Mouse (Mus musculus): ENCODE data around the gene Vmn1r209. TPM values are rescaled to one million over a fixed set of nuclear protein-coding genes. Genes with fewer than 3 reads are reported as not detected.

The Vmn1r209 gene
- 0.10 TPM in 1 of 4 replicates, not detected in the others for total RNA-seq (2023; ENCODE audit: inconsistent age)

GRCm38 (mm10) chr13:22809582-22809981, at the start of gene Vmn1r209:
Gene Vmn1r209, minus strand, starts transcription at chr13:22809682.

GRCm38 (mm10) chr13:22857461-22857860, 48.0 kb upstream of the Vmn1r209 start, which contains the start of gene Vmn1r211:
Gene Vmn1r211, minus strand, starts transcription at chr13:22857561.

GRCm38 (mm10) chr13:22831248-22831647, 21.8 kb upstream of the Vmn1r209 start, which contains the start of gene Vmn1r210:
Gene Vmn1r210, minus strand, starts transcription at chr13:22831348.

GRCm38 (mm10) chr13:22777300-22777699, 32.2 kb downstream of the Vmn1r209 start, which contains the start of gene Vmn1r208:
Gene Vmn1r208, minus strand, starts transcription at chr13:22777400.

Other genes starting within 250 kb of the Vmn1r209 start
- not detected in 4 replicates for gene Vmn1r205, start 216.7 kb downstream of the Vmn1r209 start, total RNA-seq (2023; ENCODE audit: inconsistent age)
- gene Vmn1r206, start 185.4 kb downstream of the Vmn1r209 start, total RNA-seq (2023; ENCODE audit: inconsistent age) = not detected in 4 replicates
- gene Vmn1r207-ps, start 80.1 kb downstream of the Vmn1r209 start, total RNA-seq (2023; ENCODE audit: inconsistent age) = not detected in 4 replicates
- gene Vmn1r208, start 32.3 kb downstream of the Vmn1r209 start, total RNA-seq (2023; ENCODE audit: inconsistent age) = not detected in 4 replicates
- not detected in 4 replicates for gene Vmn1r210, start 21.7 kb upstream of the Vmn1r209 start, total RNA-seq (2023; ENCODE audit: inconsistent age)
- gene Vmn1r211, start 47.9 kb upstream of the Vmn1r209 start, total RNA-seq (2023; ENCODE audit: inconsistent age) = not detected in 4 replicates
- not detected in 4 replicates for gene Vmn1r212, start 74.5 kb upstream of the Vmn1r209 start, total RNA-seq (2023; ENCODE audit: inconsistent age)
- not detected in 4 replicates for gene Vmn1r213, start 198.0 kb upstream of the Vmn1r209 start, total RNA-seq (2023; ENCODE audit: inconsistent age)
- gene Vmn1r214, start 220.7 kb upstream of the Vmn1r209 start, total RNA-seq (2023; ENCODE audit: inconsistent age) = not detected in 4 replicates